Mouse (Mus musculus) limb, embryonic 12.5 days (tissue): ENCODE results near the gene Plcb4. TPM values are rescaled to one million over a fixed set of nuclear protein-coding genes. Genes with fewer than 3 reads are reported as not detected.

ENCODE experiments used
- ATAC-seq: fragments of 200-750 bp; cut with Nextera tagmentation; 2 replicates; pipeline ENCODE4 v1.8.0; 2017; ENCODE audit warnings: low read depth, moderate TSS enrichment; ENCODE audit not compliant: insufficient number of reproducible peaks, insufficient read depth, low FRiP score, low TSS enrichment
- H3K27ac ChIP-seq: fragments of 300-500 bp; sonication (generic); 2 replicates; pipeline ENCODE4 v1.5.1; 2016; ENCODE audit warnings: mild to moderate bottlenecking, moderate library complexity
- H3K27me3 ChIP-seq: fragments of 300-500 bp; sonication (generic); 2 replicates; pipeline ENCODE4 v1.6.1; 2016; ENCODE audit warnings: mild to moderate bottlenecking, moderate library complexity
- H3K36me3 ChIP-seq: fragments of 300-500 bp; sonication (generic); 2 replicates; pipeline ENCODE4 v1.6.1; 2016; ENCODE audit warnings: mild to moderate bottlenecking, moderate library complexity
- H3K4me1 ChIP-seq: fragments of 300-500 bp; sonication (generic); replicated peaks from 2 replicates; pipeline ENCODE4 v1.6.1; 2016
- H3K4me2 ChIP-seq: fragments of 300-500 bp; sonication (generic); 2 replicates; pipeline ENCODE4 v1.6.1; 2016; ENCODE audit warnings: mild to moderate bottlenecking, moderate library complexity
- H3K4me3 ChIP-seq: fragments of 300-500 bp; sonication (generic); replicated peaks from 2 replicates; pipeline ENCODE4 v1.5.1; 2016; ENCODE audit warnings: mild to moderate bottlenecking
- H3K9ac ChIP-seq: fragments of 300-500 bp; sonication (generic); replicated peaks from 2 replicates; pipeline ENCODE4 v1.6.1; 2016; ENCODE audit warnings: mild to moderate bottlenecking, moderate library complexity
- H3K9me3 ChIP-seq: fragments of 300-500 bp; sonication (generic); 2 replicates; pipeline ENCODE4 v1.6.1; 2016; ENCODE audit warnings: mild to moderate bottlenecking, moderate library complexity
- WGBS: fragments of 180-500 bp; shearing (Covaris S2); methylation state at CpG from one replicate; pipeline ENCODE4 v1.1.7; 2016; 5-methylcytosine and 5-hydroxymethylcytosine counted together
- polyA plus RNA-seq: library from polyadenylated mRNA; unstranded; fragments of >200 nt; fragmentation: Nextera tagmentation; extraction: Ambion mirVana; gene quantifications from 2 replicates; pipeline ENCODE4 v1.2.1, GENCODE M21; 2016

Gene Plcb4
- polyA plus RNA-seq, 1 experiment from 2014 or later: 19.7 TPM

GRCm38 (mm10) chr2:135812701-135813246, 154.0 kb downstream of the Plcb4 start:
- Histone ChIP-seq H3K27ac (no peak overlapping the region), H3K9me3 (peaks cover 4% of the 10 kb centered on the region; the same call in 1 of the 2 replicates), H3K4me3 (no peak overlapping the region), H3K27me3 (no peaks in the 10 kb centered on the region), H3K4me1 (peaks cover 5% of the 10 kb centered on the region; the same call in 1 of the 2 replicates), H3K36me3 (no peaks in the 10 kb centered on the region), H3K4me2 (no peak overlapping the region), H3K9ac (no peak overlapping the region)
- no peak for ATAC-seq
- 92% methylated on average over 8 of the region's 8 CpGs for WGBS

DNA sequence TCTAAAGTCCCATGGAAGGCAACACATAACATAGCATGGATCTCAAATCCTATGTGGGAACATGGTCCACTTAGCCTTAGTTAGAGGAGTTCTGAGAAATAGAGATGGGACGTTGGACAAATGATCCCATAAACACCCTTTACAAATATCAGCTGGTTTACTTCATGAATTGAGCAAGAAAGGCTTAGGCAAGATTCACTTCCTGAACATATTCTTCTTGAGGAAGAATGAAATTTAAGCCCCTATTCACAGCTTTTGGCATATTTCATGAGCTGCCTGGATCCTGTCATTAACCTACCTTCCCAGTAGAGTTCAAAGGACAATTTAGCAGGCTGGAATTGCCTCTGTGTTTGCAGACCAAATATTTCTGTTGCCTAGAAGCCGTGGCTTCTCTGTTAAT, 161.9 kb downstream of the Plcb4 start:
- Histone ChIP-seq H3K36me3 (no peaks in the 10 kb centered on the region), H3K4me1 (no peaks in the 10 kb centered on the region; the same call in 1 of the 2 replicates), H3K27me3 (no peaks in the 10 kb centered on the region), H3K4me2 (no peak overlapping the region), H3K27ac (no peak overlapping the region), H3K9me3 (no peaks in the 10 kb centered on the region), H3K9ac (no peak overlapping the region), H3K4me3 (no peak overlapping the region)
- no peak for ATAC-seq
- 30% methylated on average over 2 of the region's 2 CpGs for WGBS

GRCm38 (mm10) chr2:135823690-135824089, 164.9 kb downstream of the Plcb4 start:
- no peak overlapping the region for H3K4me3 ChIP-seq
- H3K36me3 ChIP-seq: no peaks in the 10 kb centered on the region
- WGBS: 87% methylated on average over 1 of the region's 1 CpGs
- no peak overlapping the region for H3K9ac ChIP-seq
- H3K4me1 ChIP-seq: no peaks in the 10 kb centered on the region; the same call in 1 of the 2 replicates
- H3K9me3 ChIP-seq: no peaks in the 10 kb centered on the region
- H3K27ac ChIP-seq: no peak overlapping the region
- H3K4me2 ChIP-seq: no peak overlapping the region
- no peaks in the 10 kb centered on the region for H3K27me3 ChIP-seq
- no peak for ATAC-seq

- Histone ChIP-seq H3K4me2 (no peak overlapping the region), H3K9me3 (no peaks in the 10 kb centered on the region), H3K36me3 (no peaks in the 10 kb centered on the region), H3K27ac (no peak overlapping the region), H3K9ac (no peak overlapping the region), H3K27me3 (no peaks in the 10 kb centered on the region), H3K4me1 (peaks cover 5% of the 10 kb centered on the region), H3K4me3 (no peak overlapping the region)
- no peak for ATAC-seq
- WGBS: 86% methylated on average over 1 of the region's 1 CpGs
Observed at GRCm38 (mm10) chr2:135824757-135825156, 165.9 kb downstream of the Plcb4 start.

GRCm38 (mm10) chr2:135825645-135826044, 166.8 kb downstream of the Plcb4 start:
- Histone ChIP-seq H3K4me1 (peaks cover 5% of the 10 kb centered on the region), H3K27ac (no peak overlapping the region), H3K9me3 (no peaks in the 10 kb centered on the region), H3K4me2 (no peak overlapping the region), H3K9ac (no peak overlapping the region), H3K4me3 (no peak overlapping the region), H3K36me3 (no peaks in the 10 kb centered on the region), H3K27me3 (no peaks in the 10 kb centered on the region)
- WGBS: 88% methylated on average over 2 of the region's 2 CpGs
- no peak for ATAC-seq

GRCm38 (mm10) chr2:135826616-135827360, 168.0 kb downstream of the Plcb4 start:
- H3K9me3 ChIP-seq: no peaks in the 10 kb centered on the region
- no peak overlapping the region for H3K4me2 ChIP-seq
- no peak overlapping the region for H3K4me3 ChIP-seq
- peaks cover 5% of the 10 kb centered on the region for H3K4me1 ChIP-seq
- H3K27ac ChIP-seq: no peak overlapping the region
- no peaks in the 10 kb centered on the region for H3K36me3 ChIP-seq
- H3K27me3 ChIP-seq: no peaks in the 10 kb centered on the region
- no peak overlapping the region for H3K9ac ChIP-seq
- 91% methylated on average over 3 of the region's 3 CpGs for WGBS
- no peak for ATAC-seq

- no peaks in the 10 kb centered on the region for H3K36me3 ChIP-seq
- H3K4me1 ChIP-seq: peaks cover 5% of the 10 kb centered on the region
- ATAC-seq: no peak
- H3K27ac ChIP-seq: no peak overlapping the region
- no peaks in the 10 kb centered on the region for H3K27me3 ChIP-seq
- no peaks in the 10 kb centered on the region for H3K9me3 ChIP-seq
- 64% methylated on average over 2 of the region's 2 CpGs for WGBS
- H3K9ac ChIP-seq: no peak overlapping the region
- no peak overlapping the region for H3K4me3 ChIP-seq
- no peak overlapping the region for H3K4me2 ChIP-seq
Observed at GRCm38 (mm10) chr2:135828446-135828845, 169.6 kb downstream of the Plcb4 start.

- H3K9ac ChIP-seq: no peak overlapping the region
- ATAC-seq: no peak
- no peaks in the 10 kb centered on the region for H3K9me3 ChIP-seq
- H3K36me3 ChIP-seq: no peaks in the 10 kb centered on the region
- no peak overlapping the region for H3K4me2 ChIP-seq
- 91% methylated on average over 3 of the region's 3 CpGs for WGBS
- no peak overlapping the region for H3K27ac ChIP-seq
- H3K4me3 ChIP-seq: no peak overlapping the region
- H3K27me3 ChIP-seq: no peaks in the 10 kb centered on the region
- H3K4me1 ChIP-seq: peaks cover 5% of the 10 kb centered on the region; the same call in 1 of the 2 replicates
Observed at GRCm38 (mm10) chr2:135833743-135834142, 174.9 kb downstream of the Plcb4 start.

DNA sequence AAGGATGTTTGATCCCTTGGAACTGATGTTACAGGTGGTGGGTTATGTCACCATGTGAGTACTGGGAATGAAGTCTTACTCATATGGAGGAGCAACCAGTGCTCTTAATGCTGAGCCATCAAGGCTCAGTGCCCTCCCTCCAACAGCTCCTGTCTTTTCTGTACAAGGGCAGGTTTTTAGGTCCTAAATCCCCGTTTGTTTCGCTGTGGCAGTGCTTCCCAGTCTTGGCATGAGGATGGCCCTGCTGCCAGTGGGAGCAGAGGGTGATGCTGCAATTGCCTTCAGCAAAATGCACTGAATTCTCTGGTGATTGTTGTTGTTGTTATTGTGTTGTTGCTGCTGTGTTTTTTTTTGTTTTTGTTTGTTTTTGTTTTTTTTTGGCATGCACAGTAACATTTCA, 175.6 kb downstream of the Plcb4 start:
- 81% methylated on average over 2 of the region's 2 CpGs for WGBS

GRCm38 (mm10) chr2:135835911-135836310, 177.1 kb downstream of the Plcb4 start:
- H3K9ac ChIP-seq: no peak overlapping the region
- no peaks in the 10 kb centered on the region for H3K4me1 ChIP-seq
- H3K4me2 ChIP-seq: no peak overlapping the region
- 84% methylated on average over 5 of the region's 5 CpGs for WGBS
- H3K36me3 ChIP-seq: no peaks in the 10 kb centered on the region
- no peak overlapping the region for H3K27ac ChIP-seq
- H3K9me3 ChIP-seq: no peaks in the 10 kb centered on the region
- H3K4me3 ChIP-seq: no peak overlapping the region
- ATAC-seq: no peak
- no peaks in the 10 kb centered on the region for H3K27me3 ChIP-seq

More for the DNA sequence above, 175.6 kb downstream of the Plcb4 start:
- no peak overlapping the region for H3K4me3 ChIP-seq
- H3K4me2 ChIP-seq: no peak overlapping the region
- H3K9me3 ChIP-seq: no peaks in the 10 kb centered on the region
- no peak overlapping the region for H3K27ac ChIP-seq
- H3K27me3 ChIP-seq: no peaks in the 10 kb centered on the region
- no peaks in the 10 kb centered on the region for H3K36me3 ChIP-seq
- H3K9ac ChIP-seq: no peak overlapping the region
- ATAC-seq: no peak
- H3K4me1 ChIP-seq: peaks cover 3% of the 10 kb centered on the region; the same call in 1 of the 2 replicates

GRCm38 (mm10) chr2:135836426-135836825, 177.6 kb downstream of the Plcb4 start:
- no peak overlapping the region for H3K9ac ChIP-seq
- 89% methylated on average over 3 of the region's 3 CpGs for WGBS
- no peaks in the 10 kb centered on the region for H3K27me3 ChIP-seq
- H3K4me3 ChIP-seq: no peak overlapping the region
- H3K36me3 ChIP-seq: no peaks in the 10 kb centered on the region
- H3K4me1 ChIP-seq: no peaks in the 10 kb centered on the region
- no peaks in the 10 kb centered on the region for H3K9me3 ChIP-seq
- H3K27ac ChIP-seq: no peak overlapping the region
- no peak overlapping the region for H3K4me2 ChIP-seq
- ATAC-seq: no peak
